Mouse (Mus musculus) kidney, adult 11 months (tissue): ENCODE results near the gene Eefsec.
A peak's percentile ranks its signal among the peaks of the same experiment; 100 is the strongest.

Experiments
- DNase-seq: peaks from one replicate; pipeline ENCODE4 v3.0.0; 2022

Eefsec gene

DNA sequence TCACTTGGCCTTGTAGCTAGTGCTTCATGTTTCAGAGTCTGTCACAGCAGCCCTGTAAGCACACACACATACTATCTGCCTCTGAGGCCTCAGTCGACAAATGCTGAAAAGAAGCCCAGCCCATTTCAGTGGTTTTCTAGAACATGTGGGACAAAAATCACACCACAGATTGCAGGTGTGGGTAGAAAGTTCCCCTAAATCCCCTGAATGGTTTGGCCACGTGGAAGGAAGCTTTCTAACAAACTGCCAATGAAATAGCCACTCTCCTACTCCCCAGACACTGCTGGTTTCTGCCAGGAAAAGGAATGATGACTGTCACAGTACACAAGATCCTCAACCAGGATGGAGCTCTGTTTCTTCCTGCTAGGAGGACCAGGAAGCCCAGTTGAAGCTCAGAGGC is 33.7 kb downstream of the Eefsec start:
- no peak for DNase-seq

DNA sequence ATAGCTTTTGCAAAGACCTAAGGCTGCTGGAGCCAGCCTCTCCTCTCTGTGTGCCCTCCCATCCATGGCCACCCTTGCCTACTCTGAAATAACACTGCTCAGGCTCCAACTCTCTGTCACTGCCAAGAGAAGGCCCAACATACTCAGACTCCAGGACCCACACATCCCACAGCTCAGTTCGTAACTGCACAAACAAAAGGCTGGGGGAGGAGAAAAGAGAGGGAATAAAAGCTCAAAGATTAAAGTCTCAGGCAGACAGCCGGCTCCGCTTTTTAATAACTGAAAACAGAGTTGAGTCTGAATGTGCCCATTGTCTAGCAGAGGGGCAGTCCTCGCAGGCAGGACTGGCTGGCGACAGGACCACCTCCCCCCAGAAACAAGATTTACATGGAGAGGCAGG is 36.8 kb downstream of the Eefsec start:
- no peak for DNase-seq

DNA sequence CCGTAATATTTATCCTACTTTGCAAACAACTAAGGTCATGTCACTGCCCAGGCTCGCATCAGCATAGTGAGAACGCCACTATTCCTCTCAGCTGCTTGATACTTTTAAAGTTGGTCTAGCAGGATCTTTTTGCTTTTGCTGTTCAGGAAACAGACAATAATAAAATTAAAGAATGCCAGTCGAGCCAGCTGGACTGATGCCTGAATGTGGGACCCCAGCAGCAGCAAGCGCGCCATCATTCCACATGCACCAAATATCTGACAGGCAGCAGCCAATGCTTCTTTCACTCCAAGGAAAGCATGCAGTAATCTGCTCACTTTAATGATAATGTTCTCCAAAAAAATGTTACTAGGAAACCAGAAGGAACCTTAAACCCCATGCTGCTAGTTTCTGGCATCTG is 45.9 kb downstream of the Eefsec start:
- DNase-seq, result no peak

DNA sequence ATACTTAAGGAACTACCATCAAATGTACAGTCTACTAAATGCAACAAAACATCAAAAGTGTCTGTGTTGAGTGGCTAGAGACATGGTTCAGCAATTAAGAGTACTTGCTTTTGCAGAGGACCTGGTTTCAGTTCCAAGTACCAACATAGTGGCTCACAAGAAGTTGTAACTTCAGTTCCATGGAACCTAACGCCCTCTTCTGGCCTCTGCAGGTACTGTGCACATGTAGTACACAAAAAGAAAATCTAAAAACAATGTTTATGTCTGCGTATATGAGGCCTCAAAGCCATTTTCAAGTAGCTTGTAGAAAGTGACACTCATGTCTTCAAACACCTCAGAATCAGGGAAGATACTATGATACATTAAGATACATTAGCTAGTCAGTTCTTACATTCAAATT is 48.4 kb downstream of the Eefsec start:
- DNase-seq, result no peak

DNA sequence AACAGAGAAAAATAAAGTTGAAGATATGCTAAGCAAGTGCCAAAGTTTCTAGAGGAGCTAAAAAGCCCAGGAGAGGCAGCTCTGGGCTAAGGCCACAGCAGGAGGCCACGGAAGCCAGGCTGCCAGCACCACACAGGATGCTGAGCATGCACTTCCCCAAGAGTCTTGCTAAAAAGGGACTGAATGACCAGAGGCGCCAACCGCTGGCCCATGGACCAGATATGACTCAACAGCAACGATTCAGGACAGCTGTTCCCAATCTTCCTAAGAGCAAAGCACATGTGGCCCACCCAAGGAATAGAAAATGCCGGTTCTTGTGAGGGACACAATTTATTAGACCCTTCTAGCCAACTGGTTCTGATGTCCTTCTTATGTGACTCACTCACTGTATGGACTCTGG is 57.4 kb downstream of the Eefsec start:
- DNase-seq, result no peak

DNA sequence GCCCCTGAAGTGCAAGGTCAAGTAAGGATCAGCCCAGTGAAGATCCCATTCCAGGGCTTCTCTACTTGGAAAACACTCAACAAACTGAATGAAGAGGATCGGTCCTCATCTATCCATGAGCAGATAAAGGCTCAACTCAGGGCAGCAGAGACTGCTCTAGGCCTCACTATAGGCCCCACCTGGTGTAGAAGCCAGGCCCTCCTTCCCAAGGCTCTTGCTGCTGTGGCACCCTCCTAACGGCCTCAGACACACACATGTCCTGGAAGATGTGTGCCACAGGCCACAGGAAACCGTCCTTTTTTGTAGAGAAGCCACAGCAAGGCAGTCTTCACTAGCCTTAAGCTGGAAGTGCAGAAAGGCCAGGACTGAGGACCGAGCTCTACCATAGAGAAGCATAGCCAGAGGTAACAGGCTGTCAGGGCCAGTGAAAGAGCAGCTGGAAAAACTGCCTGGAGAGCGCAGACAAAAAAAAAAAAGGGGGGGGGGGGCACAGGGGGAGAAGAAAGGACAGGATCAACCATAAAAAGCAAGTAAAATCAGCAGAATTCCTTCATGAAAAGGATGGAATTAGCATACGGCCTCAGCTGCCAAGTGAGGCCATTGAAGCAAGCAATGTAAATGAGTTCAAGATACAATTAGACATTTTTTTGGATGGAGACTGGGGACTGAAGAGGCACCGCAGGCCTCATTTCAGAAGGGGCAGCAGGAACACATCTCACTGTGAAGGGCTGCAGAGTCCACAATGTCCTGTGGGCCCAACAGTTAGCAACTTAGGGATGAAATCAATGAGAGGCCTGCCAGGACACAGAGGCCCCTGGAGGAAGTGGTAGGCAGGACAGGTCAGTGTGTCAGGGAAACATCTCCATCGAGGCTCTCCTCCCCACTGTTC is 58.3 kb downstream of the Eefsec start:
- DNase-seq, result no peak

DNA sequence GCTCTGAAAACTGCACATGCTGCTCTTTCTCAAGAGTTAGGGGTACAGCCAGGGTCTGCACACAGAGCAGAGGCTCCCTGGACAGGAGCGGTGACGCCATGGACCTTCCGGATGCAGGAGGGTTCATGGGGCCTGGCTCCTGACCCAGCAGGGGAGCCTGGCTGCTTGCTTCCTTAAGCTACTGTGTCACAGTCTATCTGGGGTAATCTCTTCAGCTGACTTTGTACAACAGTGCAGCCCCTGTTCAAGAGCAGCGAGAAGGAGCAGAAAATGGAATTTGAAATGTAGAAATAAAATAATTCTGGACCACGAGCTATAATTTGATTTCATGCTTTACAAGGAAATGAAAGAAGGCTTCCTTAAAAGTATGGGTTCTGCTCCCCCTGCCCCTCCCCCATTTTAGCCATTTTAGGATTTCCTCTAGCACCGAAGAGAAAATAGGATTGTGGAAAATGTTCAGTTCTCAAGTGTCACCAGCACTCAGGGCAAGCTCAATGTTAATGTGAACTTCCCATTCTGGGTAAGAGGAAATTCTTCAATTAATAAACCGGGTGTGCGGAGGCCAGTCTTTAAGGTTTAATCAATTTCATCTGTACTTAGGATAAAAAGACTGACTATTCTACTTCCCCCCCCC is 61.8 kb downstream of the Eefsec start:
- no peak for DNase-seq

DNA sequence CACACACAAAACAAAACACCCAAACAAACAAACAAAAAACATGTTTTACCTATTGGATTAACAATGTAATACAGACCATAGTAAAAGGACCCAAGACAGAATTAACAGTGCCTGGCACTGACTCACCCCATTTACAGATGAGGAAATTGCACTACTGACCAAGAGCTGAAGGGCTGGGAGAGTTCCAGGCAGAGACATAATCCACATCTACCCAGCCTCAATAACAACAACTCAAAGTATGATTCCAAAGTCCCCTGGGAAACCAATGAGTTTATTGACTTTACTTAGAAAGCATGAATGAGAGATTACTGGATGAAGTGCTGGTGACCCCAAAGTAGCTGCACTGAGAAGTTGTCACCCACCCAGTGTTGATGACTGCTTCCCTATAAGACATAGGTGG is 62.6 kb downstream of the Eefsec start:
- no peak for DNase-seq

DNA sequence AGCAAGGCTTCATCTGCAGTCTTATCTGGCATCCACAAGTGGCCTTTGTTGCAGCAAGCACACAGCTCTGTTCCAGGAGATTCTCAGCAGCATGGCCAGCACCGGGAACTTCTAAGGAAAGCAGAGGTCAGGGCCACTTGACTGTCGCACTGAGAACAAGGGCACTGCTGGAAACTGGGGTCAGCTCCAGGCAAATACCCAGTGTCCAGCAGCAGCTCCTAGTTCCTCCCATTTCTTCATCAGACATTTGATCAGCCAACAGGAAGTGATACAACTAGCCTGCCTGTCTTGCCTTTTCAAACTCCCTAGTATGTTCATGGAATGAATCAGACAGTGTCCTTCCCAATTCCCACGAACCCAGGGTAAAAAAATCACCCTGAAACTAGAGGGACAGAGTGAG is 66.6 kb downstream of the Eefsec start:
- no peak for DNase-seq

DNA sequence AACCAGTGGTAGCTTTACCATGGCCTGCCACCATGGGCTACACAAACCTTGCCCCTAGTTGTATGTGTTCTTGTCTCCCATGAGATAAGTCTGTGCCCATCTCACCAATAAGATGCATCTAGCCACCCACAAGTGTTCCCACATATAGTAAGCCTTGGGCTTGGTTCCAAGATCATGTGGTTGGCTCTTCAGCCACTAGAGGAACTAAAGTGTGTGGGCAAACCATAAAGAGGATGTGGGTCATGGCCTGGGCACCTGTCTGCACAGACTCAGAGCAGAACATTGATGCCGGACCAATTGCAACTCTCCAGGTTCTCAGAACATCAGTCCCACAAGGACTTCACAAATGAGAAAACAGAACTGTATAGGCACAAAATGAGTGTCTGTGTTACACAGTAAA is 67.5 kb downstream of the Eefsec start:
- DNase-seq, result no peak

DNA sequence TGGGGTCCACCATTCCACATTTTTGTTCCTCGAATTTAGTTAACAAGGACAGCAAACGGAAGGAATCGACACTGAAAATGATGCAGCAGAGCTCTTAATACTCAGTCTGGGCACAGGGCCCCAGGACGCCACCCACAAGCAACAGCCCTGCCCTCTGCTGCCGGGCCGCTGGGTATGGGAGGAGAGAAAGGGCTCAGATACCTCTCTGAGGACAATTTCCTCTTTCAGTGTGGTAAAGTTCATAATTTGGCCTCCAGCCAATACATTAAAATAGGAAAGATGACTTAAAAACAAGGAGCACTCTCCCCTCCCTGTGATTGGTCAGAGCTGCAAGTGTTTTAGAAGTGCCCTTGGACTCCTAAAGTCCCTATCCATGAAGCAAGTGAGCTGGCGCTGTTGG is 72.1 kb downstream of the Eefsec start:
- DNase-seq, result no peak

DNA sequence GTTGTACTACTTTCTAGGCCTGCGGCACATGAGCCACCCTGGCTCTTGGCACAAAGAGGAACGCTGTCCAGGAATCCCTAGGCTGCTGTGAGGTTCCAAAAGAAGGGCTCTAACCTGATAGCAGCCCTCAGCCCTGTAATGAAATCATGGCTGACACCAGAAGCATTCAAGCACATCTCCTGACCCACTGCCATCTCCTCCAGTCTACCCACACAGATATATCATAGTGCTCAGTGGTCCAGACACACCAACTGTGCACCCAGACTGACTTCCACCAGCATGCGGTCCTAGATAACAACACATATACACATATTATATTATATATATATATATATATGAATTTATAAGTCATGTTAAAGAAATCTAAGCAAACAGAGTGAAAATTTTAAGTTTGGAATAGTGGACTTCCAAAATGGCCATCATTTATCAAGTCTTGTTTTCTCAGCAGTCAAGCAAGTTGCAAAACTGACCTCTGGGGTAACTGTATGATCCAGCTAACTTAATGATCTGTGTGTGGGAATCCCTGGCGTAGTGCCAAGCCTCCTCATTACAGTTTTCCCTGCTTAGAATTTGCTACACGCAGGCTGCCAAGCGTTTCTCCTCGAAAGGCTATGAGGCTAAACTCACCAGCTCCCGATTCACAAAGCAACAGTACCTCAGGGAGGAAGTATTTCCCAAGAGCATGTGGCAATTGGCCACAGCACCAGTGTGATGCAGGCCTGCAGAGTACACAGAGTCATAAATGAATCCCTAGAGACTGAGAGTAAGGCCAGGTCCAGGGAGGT is 76.3 kb downstream of the Eefsec start:
- peak; percentile 36 for DNase-seq

DNA sequence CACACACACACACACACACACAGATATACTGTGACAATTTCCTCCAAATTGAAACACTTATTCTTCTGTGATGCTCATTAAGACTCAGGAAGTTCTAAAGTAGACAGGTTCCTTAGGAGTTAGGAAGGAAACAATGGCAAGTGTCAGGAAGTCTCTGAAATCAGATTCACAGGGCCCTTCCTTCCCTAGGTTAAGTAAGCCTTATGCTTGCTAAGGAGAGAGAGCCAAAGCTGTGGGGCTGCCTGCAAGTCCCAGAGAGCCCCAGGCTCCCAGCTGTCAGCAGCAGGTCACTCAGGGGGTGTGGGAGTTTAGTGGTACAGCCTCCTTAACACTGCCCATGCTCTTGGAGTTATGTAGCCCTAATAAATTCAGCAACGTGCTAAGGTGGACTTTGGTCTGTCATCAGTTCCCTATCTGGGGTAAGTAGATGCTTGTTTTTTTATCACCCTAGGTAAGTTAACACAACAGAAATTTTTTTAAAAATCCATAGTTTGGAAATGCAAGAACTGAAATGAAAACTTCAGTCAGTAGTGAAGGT is 82.8 kb downstream of the Eefsec start:
- DNase-seq, result no peak

DNA sequence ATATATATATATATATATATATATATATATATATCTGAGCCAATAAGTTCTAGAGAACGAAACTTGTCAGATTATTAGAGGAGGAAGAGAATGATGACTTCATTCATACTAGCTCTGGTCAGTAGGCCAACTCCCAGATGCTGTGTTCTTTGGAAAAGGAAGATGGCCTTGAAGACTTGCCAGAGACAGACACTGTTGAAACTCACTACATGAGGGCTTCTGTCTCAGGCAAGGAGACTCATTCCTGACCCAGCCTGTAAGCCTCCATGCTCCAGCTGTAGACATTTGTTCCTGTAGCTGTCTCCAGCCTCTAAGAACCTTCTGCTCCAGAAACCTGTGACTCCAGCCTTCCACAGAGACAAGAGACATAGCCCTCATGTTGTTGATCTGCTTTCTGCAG is 85.2 kb downstream of the Eefsec start:
- no peak for DNase-seq

DNA sequence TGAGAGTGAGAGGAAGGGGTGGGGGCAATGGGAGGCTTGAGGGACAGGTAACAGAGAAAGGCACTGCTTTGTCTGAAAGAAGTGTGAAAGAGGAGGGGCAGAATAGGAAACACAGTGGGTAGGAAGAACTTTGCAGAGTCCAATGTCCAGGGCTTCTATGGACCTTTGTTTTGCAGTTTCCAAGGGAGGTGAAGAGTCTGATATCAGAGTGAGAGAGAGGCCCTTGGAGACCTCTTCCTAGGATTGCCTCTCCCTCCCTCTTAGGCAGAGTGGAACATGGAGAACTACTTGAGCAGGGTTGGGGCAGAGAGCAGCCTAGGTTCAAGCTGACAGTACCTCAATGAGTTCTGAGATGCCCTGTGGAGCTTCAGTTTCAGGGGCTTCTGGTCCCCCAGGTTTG is 88.1 kb downstream of the Eefsec start:
- no peak for DNase-seq

DNA sequence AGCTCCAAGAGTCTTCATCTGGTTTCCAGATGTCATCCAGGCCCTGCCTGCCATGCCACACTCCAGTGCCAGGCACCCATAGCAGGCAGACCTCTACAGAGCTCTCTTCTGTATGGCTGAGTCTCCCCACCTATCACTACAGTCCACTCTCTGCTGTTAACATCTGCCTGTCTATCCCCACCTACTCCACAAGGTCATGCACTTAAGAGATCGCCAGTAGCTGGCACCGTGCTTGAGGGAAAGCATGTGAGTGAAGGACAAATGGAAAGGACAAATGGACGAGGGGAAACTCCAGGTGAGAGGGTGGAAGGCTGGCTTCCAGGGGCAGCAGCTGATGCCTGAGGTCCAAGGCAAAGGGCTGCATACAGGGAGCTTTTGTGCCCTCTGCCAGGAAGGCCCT is 90.5 kb downstream of the Eefsec start:
- peak; percentile 26 for DNase-seq

DNA sequence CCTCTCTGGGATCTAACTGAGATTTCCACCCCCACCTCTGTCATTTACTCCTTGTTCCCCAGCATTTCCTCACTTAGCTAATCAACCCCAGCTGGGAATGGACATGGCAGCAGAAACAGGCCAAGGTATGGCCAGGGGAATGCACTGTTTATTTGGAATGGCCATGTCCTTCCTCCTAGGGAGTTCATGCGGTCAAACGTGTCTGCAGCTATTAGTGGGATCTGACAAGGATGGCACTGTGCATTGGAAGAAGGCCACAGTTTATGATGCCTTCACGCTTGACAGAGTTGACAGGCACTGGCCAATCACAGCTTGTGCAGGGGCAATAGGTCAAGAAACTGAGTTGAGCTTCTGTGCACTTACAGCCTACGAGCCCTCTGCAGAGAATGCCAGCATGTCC is 93.8 kb downstream of the Eefsec start:
- no peak for DNase-seq

DNA sequence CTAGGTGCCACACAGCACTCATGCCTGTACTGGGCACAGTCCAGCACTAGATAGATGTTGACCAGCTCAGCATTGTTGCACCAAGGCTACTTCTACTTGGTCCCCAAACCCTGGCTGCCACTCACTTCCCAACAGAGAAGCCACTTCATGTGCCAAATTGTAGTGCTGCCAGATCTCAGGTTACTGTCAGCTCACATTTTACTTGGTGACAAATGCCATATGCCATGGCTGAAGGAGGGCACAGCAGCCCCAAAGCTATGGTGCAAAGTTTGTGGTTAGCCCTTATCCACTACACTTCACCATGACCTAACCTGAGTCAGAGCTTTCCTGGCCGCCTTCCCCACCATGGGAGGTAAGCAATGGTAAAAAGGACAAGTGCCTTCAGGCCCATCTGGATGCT is 99.6 kb downstream of the Eefsec start:
- DNase-seq, result no peak

DNA sequence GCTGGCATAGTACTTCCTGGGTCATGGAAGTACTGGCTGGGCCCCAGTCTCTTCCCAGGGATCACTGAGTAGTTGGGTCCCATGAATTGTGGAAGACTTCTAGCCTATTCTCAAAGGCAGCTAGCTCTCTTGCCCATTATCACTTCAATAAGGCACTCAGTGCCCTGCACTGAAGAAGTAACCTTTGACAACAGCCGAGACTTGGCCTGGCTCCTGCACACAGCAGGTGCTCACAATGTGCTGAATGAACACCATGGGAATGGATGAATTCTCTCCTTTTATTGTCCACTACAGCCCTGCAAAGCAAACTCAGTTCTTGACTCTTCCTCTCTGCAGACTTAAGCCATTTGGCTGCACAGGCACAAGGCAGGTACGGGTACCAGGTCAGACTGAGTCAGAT is 101.0 kb downstream of the Eefsec start:
- DNase-seq, result no peak

DNA sequence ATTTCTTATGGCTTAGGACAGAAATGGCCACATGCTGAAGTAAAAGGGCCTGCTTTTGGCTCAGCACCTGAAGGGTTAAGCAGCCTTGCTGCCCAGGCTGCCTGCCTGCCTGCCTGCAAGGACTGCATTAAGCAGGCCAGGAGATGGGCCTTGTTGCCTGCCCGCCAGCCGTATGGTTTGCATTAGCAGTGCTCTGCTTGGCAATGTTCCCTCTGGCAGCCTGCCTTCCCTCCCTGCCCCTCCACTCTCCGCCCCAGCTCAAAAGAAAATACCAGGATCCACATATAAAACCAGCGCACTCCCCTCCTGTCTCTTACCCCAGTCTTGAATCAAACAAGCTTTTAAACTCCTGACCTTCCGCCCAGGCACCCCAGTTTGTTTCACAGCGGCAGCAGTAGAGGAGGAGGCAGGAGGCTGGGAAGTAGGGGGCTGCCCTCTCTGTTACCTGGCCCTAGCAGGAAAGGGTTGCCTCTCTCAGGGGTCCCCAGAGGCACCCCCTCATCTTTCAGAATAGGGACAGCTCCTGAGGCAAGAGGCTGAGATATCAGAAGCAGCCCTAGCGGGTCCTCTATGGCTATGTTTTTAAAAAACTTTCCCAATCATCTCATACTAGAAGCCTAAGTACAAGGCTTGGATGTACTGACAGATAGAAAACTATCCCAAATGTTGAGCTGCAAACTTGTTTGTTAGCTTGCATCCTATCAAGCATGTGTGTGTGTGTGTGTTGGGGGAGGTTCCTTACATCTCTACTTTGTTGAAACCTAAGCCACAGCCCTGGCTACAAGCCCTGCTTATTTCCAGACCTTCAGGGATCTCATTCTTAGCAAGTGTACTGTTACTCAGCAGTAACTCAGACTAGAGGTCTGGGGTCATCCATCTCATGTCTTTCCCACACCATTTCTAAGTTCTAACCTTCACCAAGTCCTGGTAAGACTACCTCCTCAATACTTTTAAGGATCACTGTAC is 102.6 kb downstream of the Eefsec start:
- DNase-seq, result peak; percentile 68

DNA sequence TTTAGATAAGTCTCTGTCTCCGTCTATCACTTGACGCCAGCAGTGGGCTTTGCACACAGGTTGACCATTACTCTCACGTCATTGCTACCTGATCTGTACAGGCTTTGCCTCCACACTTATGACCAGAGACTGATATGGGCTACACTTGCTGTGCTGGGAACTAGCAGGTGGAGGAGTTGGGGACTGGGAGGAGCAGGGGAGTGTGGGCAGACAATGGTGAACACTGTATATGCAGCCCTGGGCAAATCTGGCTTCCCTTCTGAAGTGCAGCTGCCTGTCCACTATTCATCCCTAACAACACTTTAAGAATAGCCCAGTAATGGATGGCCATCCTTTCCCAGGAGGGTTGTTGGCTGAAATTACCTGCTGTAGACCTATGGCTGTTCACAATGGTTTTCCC is 103.4 kb downstream of the Eefsec start:
- DNase-seq, result no peak

DNA sequence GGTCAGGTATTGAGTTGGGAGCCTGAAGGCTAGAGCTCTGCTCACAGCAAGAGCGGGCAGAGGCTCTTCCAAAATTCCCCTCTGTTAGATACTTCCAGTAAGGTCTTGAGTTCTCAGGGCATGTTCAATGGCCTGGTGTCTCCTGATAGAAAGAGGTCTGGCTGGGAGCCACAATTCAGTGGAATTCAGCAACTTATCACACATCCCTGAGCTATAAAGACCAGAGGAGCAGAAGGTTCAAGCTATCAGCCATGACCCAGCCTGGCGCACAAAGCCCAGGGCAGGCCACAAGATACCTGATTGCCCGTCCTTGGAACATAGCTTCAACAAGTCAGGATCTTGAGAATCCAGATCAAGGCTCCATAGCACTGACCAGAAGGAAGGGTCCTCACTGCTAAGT is 105.2 kb downstream of the Eefsec start:
- DNase-seq, result no peak
